Mouse (Mus musculus): Measurements from ENCODE around the gene Fam126a. TPM values are rescaled to one million over a fixed set of nuclear protein-coding genes. Genes with fewer than 3 reads are reported as not detected.

The Fam126a gene
- total RNA-seq, 2 experiments from 2014 or later, result 32.6 to 32.7 TPM

- DNase-seq (ENCODE audit: low spot score in 2 of 2), result no peak
Observed at GRCm38 (mm10) chr5:23994231-23994630, 36.3 kb downstream of the Fam126a start.

GRCm38 (mm10) chr5:23993553-23993894 lies 37.0 kb downstream of the Fam126a start:
- no peak for DNase-seq (ENCODE audit: low spot score in 2 of 2)

- peak in 1 of 2 experiments; percentile 36 for DNase-seq (ENCODE audit: low spot score in 2 of 2)
Observed at GRCm38 (mm10) chr5:23992876-23993552, 37.5 kb downstream of the Fam126a start.

- no peak for DNase-seq (ENCODE audit: low spot score in 2 of 2)
Observed at GRCm38 (mm10) chr5:23990001-23990400, 40.5 kb downstream of the Fam126a start.

- no peak for DNase-seq (ENCODE audit: low spot score in 2 of 2)
Observed at GRCm38 (mm10) chr5:23987792-23988191, 42.7 kb downstream of the Fam126a start.

- no peak for DNase-seq (ENCODE audit: low spot score in 2 of 2)
Observed at GRCm38 (mm10) chr5:23982081-23982480, 48.4 kb downstream of the Fam126a start.

GRCm38 (mm10) chr5:23978516-23978915 lies 52.0 kb downstream of the Fam126a start:
- DNase-seq (ENCODE audit: low spot score in 2 of 2), result no peak

- DNase-seq (ENCODE audit: low spot score in 2 of 2), result no peak
Observed at GRCm38 (mm10) chr5:23974994-23975575, 55.4 kb downstream of the Fam126a start.

GRCm38 (mm10) chr5:23967705-23968104 lies 62.8 kb downstream of the Fam126a start:
- no peak for DNase-seq (ENCODE audit: low spot score in 2 of 2)

- DNase-seq (ENCODE audit: low spot score in 2 of 2), result no peak
Observed at GRCm38 (mm10) chr5:23964599-23965165, 65.8 kb downstream of the Fam126a start.

- no peak for DNase-seq (ENCODE audit: low spot score in 2 of 2)
Observed at GRCm38 (mm10) chr5:23953047-23953446, 77.4 kb downstream of the Fam126a start.

GRCm38 (mm10) chr5:23948071-23948470 lies 82.4 kb downstream of the Fam126a start:
- no peak for DNase-seq (ENCODE audit: low spot score in 2 of 2)

GRCm38 (mm10) chr5:23945056-23945455 lies 85.4 kb downstream of the Fam126a start:
- DNase-seq (ENCODE audit: low spot score in 2 of 2), result no peak

GRCm38 (mm10) chr5:23943534-23943933 lies 87.0 kb downstream of the Fam126a start:
- DNase-seq (ENCODE audit: low spot score in 2 of 2), result no peak

GRCm38 (mm10) chr5:23923481-23924165 lies 106.9 kb downstream of the Fam126a start:
- no peak for DNase-seq (ENCODE audit: low spot score in 2 of 2)

GRCm38 (mm10) chr5:23922516-23923291 lies 107.8 kb downstream of the Fam126a start:
- no peak for DNase-seq (ENCODE audit: low spot score in 2 of 2)

GRCm38 (mm10) chr5:23921316-23921715 lies 109.2 kb downstream of the Fam126a start:
- DNase-seq (ENCODE audit: low spot score in 2 of 2), result no peak

GRCm38 (mm10) chr5:23919892-23920731 lies 110.4 kb downstream of the Fam126a start:
- DNase-seq (ENCODE audit: low spot score in 2 of 2), result no peak

GRCm38 (mm10) chr5:23917301-23917700 lies 113.2 kb downstream of the Fam126a start:
- no peak for DNase-seq (ENCODE audit: low spot score in 2 of 2)

- no peak for DNase-seq (ENCODE audit: low spot score in 2 of 2)
Observed at GRCm38 (mm10) chr5:23911556-23911955, 118.9 kb downstream of the Fam126a start.

Measured in gastrocnemius, postnatal 4 days (tissue).